Mouse (Mus musculus) olfactory bulb, adult 2 months (tissue): ENCODE measurements around the gene Sdhb. TPM values are rescaled to one million over a fixed set of nuclear protein-coding genes. Genes with fewer than 3 reads are reported as not detected.

Experiments
- H3K27ac ChIP-seq: fragments of 200-500 bp; 2 replicates; pipeline ENCODE4 v1.5.1; 2012; ENCODE audit warnings: low read depth, low read length; ENCODE audit not compliant: insufficient read depth
- H3K4me1 ChIP-seq: fragments of 200-500 bp; 2 replicates; pipeline ENCODE4 v1.6.1; 2012; ENCODE audit warnings: low read length; ENCODE audit not compliant: control insufficient read depth, insufficient read depth
- H3K4me3 ChIP-seq: fragments of 200-500 bp; 2 replicates; pipeline ENCODE4 v1.5.1; 2012; ENCODE audit warnings: mild to moderate bottlenecking, low read depth, low read length, moderate library complexity; ENCODE audit not compliant: insufficient read depth
- CTCF ChIP-seq: fragments of 200-500 bp; IDR thresholded peaks from 2 replicates; pipeline ENCODE4 v1.5.1; 2012; ENCODE audit warnings: low read depth, mild to moderate bottlenecking, low read length, moderate library complexity; ENCODE audit not compliant: insufficient read depth
- POLR2A ChIP-seq: fragments of 200-500 bp; IDR thresholded peaks from 2 replicates; pipeline ENCODE4 v1.6.1; 2012; ENCODE audit warnings: mild to moderate bottlenecking, low read depth, low read length, moderate library complexity; ENCODE audit not compliant: insufficient read depth
- WGBS: fragments of 180-500 bp; shearing (Covaris S2); methylation state at CpG from one replicate; pipeline ENCODE4 v1.1.7; 2018; 5-methylcytosine and 5-hydroxymethylcytosine counted together
- polyA plus RNA-seq: library from polyadenylated mRNA; stranded (reverse); fragments of >200 nt; gene quantifications from 2 replicates; pipeline ENCODE4 v1.2.4, GENCODE M21; 2012; ENCODE audit warnings: low replicate concordance; ENCODE audit not compliant: missing spikeins, insufficient read depth, insufficient read length

The Sdhb gene
- polyA plus RNA-seq: not detected in 2 replicates

DNA sequence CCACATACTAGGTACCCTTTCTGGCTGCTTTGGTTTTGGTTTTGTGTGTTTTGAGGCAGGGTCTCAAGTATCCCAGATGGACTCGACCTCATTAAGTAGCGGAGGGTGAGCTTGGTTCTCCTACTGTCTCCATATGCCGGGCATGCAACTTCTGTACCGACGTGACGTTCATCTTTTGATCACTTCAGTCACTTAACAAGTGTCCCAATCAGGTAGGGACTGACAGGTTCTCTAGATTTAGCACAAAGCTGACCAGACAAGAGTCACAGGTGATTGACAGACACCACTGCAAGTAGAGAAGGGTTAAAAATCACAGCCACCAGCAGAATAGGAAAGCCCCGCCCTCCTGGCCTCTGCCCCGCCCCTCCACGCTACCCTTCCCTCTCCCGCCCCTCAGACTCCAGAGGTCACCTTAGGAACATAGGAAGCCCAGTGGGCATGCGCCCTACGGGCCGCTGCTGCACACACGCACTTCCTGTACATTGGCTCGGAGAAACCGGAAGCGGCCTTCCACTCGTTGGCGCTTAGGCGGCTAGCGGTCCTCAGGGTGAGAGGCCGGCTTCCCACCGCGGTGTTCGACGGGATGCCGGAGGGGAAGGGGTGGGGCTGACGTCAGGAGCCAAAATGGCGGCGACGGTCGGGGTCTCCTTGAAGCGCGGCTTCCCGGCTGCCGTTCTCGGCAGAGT is at the start of gene Sdhb:
TSS of gene Sdhb (plus strand) at position 423 of the 686 bp plus-strand sequence.
- H3K27ac ChIP-seq: peak within 1 kb of the TSS; percentile 94
- peak within 1 kb of the TSS; percentile 64 for H3K4me3 ChIP-seq
- WGBS: 2% methylated on average over 36 of the region's 37 CpGs
- TF ChIP-seq CTCF (no peak), POLR2A (peak; percentile 60)
- H3K4me1 ChIP-seq: peaks cover 44% of the 10 kb centered on the region

DNA sequence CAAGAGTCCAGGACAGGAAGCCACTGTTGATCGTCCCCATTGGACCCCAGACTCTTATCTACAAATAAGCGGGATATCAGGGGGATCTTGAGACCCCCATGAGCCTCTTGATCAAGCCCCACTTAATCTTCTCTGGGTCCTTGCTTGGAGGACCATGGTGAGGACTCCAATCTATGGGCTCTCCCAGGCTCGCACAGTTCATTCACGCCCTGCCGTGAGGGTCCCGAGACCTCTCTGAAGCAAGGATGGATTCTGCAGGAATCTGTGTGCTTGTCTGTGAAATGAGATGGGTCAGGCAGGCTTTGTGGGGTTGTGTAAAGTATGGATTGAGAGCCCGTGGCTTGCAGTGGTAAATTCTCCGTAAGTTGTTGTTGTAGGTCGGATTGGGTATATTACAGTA is 49.6 kb upstream of the Sdhb start:
- WGBS: 94% methylated on average over 9 of the region's 9 CpGs

DNA sequence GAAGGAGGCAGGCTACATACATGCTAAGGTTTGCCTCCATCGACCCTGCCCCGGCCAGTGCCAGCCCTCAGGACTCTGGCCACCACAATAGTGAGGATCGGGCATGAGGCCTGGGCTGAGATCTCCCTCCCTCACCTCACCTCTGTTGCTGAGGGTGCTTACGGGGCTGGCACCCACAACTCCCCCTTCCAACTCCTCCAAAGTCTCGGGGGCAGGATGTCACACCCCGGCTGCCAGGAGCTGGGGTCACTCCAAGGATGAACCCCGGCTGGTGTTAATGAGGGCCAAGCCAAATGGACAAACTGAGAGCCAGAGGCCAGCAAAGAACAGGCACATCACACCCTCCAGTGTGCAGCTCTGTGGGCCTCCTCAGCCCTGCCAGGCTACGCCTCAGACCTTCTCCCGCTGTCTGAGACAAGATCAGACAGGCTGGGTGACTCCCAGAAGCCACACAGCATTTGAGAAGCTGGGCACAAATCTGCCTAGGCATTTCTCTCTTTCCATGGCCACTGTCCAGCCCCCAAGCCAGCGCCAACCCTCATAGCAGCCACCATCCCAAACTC is 48.7 kb upstream of the Sdhb start:
- Histone ChIP-seq H3K4me1 (peaks cover 7% of the 10 kb centered on the region), H3K4me3 (no peak overlapping the region), H3K27ac (no peak overlapping the region)
- TF ChIP-seq CTCF (no peak), POLR2A (no peak)
- WGBS: 90% methylated on average over 10 of the region's 10 CpGs

More for the DNA sequence above, 49.6 kb upstream of the Sdhb start:
- peaks cover 13% of the 10 kb centered on the region for H3K4me1 ChIP-seq
- H3K27ac ChIP-seq: no peak overlapping the region
- no peak overlapping the region for H3K4me3 ChIP-seq
- no peak for TF ChIP-seq CTCF
- no peak for TF ChIP-seq POLR2A

DNA sequence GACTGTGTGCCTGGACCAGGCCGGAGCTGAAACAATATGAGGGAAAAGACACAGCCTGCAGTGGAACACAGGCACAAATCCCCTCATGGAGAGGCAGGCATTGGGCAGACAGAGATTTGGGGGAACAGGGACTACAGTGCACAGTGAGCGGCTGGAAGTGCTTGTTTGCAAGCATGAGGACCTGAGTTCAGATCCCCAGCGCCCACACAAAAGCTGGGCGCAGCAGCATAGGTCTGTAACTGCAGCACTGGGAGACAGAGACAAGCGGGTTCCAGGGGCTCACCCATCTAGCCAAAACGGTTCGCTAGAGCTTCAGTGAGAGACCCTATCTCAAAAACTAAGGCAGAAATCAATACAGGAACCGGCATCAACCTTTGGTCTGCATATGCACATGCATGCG is 47.4 kb upstream of the Sdhb start:
- Histone ChIP-seq H3K4me1 (peaks cover 5% of the 10 kb centered on the region), H3K4me3 (no peak overlapping the region), H3K27ac (no peak overlapping the region)
- no peak for TF ChIP-seq POLR2A
- no peak for TF ChIP-seq CTCF
- WGBS: 96% methylated on average over 9 of the region's 9 CpGs

DNA sequence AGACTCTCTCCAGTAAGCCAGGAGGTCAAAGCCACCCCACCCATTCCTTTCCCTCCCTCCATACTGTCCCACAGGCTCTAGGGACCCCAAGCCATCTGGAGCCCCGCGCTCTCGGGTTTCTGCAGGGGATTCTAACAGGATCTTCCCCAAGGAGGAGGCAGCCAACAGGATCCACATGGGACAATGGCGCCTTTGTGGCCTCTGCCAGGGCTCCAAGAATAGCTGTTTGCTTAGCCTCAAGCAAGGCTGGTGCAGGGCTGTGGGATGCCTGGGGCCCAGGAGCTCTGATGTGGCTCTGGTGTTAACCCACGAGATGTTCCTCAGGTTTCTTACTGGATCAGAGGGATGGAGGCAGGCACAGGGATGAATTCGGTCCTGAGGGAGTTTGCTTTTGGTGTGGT is 46.3 kb upstream of the Sdhb start:
- WGBS: 55% methylated on average over 6 of the region's 6 CpGs
- no peak overlapping the region for H3K27ac ChIP-seq
- no peak overlapping the region for H3K4me3 ChIP-seq
- no peak for TF ChIP-seq POLR2A
- TF ChIP-seq CTCF: no peak
- H3K4me1 ChIP-seq: peaks cover 5% of the 10 kb centered on the region

DNA sequence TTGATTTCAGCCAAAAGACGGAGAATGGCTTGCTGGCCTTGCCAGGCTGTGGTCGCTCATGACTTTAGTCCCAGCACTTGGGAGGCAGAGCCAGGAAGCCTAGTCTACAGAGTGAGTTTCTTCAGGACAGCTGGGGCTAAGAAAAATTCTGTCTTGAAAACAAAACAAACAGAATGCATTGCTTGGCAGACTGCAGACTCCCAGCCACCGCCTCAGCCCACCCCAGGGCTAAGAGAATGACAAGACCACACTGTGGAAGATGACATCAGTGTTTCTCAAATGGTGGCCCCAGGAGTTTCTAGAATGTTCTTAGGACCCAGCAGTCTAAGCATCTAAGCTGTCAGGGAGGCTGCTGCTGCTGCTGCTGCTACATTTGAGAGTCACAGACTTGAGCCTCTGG is 45.8 kb upstream of the Sdhb start:
- no peak for TF ChIP-seq POLR2A
- no peak for TF ChIP-seq CTCF
- Histone ChIP-seq H3K27ac (no peak overlapping the region), H3K4me3 (no peak overlapping the region), H3K4me1 (peaks cover 5% of the 10 kb centered on the region)
- 72% methylated on average over 3 of the region's 3 CpGs for WGBS

DNA sequence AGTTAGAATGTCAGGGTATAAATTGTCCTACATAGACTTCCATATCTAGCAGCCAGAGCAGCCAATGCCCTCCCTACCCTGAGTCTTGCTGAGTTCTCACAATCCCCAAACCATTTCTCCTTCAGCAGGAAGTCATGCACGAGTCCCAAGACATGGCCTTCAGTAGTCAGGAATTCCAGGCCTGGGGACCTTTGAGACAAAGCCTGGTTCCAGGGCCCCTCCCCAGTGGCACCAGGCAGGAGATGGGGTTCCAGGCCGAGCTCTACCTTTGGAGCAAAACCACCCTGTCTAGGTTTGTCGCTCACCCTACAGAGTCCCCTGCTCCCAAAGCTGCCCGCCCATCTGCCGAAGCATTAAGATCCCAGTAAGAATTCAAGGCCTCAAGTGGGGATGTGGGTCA is 44.7 kb upstream of the Sdhb start:
- H3K27ac ChIP-seq: no peak overlapping the region
- 96% methylated on average over 5 of the region's 5 CpGs for WGBS
- TF ChIP-seq POLR2A (no peak), CTCF (no peak)
- no peaks in the 10 kb centered on the region; the same call in 1 of the 2 replicates for H3K4me1 ChIP-seq
- no peak overlapping the region for H3K4me3 ChIP-seq

DNA sequence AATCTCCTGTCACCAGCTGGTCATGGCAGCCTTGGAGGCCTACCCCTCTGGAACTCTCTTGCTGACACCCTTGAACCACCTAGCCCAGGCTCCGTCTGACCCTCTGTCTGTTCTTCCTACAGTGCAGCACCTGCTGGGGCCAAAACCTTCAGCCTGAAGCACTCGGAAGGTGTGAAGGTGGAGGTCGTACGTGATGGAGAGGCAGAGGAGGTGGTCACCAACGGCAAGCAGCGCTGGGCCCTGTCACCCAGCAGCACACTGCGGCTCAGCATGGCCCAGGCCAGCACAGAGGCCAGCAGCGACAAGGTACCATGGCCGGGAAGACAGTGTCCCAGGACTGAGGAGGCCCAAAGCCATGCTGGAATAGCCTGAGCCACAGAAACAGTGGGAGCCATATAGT is 43.6 kb upstream of the Sdhb start:
- H3K4me3 ChIP-seq: no peak overlapping the region
- WGBS: 93% methylated on average over 9 of the region's 9 CpGs
- H3K27ac ChIP-seq: no peak overlapping the region
- H3K4me1 ChIP-seq: peaks cover 6% of the 10 kb centered on the region; the same call in 1 of the 2 replicates
- no peak for TF ChIP-seq CTCF
- no peak for TF ChIP-seq POLR2A

DNA sequence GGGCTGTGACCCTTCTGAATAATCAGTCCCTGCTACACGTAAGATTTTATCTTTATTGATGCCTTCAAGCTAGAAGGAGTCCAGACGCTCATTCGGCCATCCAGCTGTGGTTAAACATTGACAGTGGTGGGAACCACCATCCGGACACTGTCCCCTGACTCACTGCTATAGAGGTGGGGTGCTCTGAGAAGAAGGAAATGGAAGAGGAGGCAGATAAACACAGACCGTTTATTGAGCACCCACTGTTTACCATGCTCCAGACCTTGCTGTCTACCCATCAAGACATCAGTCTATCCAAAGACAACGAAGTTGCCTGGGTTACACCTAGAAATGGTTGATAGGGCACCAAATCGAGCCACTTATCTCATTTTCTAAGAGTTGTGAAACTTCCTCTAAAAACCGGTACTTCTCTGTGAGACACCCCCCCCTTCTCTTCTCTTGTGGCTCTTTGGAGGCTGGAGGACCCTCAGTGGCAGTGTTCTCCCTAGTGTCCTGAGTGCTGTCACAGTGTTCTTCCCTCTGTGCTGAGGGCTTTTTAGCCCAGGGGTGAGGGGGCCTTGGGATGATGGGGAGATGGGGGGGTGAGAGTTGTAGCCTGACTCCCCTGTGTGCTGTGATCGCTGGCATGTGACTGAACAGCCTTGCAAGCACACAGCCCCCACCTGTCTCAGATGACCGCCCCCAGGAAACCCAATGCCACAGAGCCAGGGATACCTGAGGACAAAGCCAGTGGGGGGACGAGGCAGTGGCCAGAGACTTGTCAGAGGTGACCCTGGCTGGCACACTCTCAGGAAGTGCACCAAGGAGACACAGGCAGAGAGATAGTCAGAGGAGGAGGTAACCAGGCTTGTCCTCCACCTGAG is 40.8 kb upstream of the Sdhb start:
- TF ChIP-seq POLR2A (no peak), CTCF (no peak)

More for the DNA sequence above, 40.8 kb upstream of the Sdhb start:
- Histone ChIP-seq H3K27ac (no peak overlapping the region), H3K4me3 (no peak overlapping the region), H3K4me1 (peaks cover 6% of the 10 kb centered on the region; the same call in 1 of the 2 replicates)
- WGBS: 88% methylated on average over 11 of the region's 11 CpGs
